Mouse (Mus musculus): ENCODE measurements around the gene Aaed1. TPM values are rescaled to one million over a fixed set of nuclear protein-coding genes. Genes with fewer than 3 reads are reported as not detected.
A peak's percentile ranks its signal among the peaks of the same experiment; 100 is the strongest.

Gene Aaed1
- total RNA-seq, 2 experiments from 2014 or later, result 16.8 to 19.2 TPM

DNA sequence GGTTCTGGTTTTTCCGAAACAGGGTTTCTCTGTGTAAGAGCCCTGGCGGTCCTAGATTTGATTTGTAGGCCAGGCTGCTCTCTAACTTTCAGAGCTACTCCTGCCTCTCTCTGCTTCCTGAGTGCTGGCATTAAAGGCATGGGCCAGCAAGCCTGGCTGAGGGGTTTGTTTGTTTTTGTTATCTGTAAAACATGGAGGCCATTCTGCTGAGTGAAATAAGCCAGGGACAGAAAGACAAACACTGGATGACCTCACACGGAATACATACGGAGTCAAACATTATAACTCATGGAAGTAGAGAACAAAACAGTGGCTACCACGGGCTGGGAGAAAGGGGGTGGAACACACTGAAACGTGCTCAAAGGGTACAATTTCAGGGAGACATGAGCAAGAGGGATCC, 1.9 kb downstream of the Aaed1 start:
- intact Hi-C loops (cut with DNase I), result loop anchor here (10.0 kb wide), 1 partner anchor 694 kb away; no protein-coding TSS in a partner anchor
- no peak for DNase-seq (ENCODE audit: low spot score in 2 of 2)

DNA sequence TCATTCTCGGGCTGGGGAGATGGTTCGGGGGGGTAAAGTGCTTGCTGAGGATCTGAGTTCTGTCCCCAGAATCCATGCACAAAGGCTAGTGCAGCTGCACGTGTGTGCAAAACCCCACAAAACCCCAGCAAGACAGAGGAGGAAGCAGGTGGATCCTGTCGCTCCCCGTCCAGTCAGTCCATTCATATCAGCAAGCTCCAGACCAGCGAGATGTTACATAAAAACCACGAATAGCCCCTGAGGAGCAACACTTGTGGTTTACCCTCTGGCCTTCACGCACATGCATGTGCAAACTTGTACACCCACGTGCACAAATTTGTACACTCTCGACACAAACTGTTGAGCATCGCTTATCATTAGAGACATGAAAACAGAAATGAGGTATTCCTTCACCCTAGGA, 2.7 kb downstream of the Aaed1 start:
- DNase-seq (ENCODE audit: low spot score in 2 of 2), result no peak
- intact Hi-C loops (cut with DNase I), result loop anchor here (5.0 to 10.0 kb wide), 3 partner anchors 148 to 695 kb away; partner anchors contain the start of gene Habp4

DNA sequence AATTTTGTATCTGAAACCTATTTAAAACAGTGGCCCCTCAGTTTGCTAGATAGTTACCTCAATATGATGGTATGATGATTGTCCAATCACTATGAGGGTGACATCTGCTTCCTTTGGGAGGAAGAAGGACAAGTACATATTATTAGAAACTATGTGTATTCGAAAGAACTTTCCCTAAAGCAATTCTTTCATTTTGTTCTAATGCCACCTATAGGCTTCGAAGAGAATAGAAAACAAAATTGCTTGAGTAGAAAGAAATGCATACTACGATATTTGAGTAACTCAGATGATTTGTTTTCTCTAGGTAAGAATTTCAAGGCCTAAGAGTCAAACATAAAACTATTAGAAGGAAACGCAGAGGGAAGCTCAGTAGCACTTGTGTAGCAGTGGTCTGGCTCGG, 3.5 kb downstream of the Aaed1 start:
- intact Hi-C loops (cut with DNase I), result loop anchor here (5.0 to 10.0 kb wide), 2 partner anchors 147 to 204 kb away; partner anchors contain the start of gene Habp4
- no peak for DNase-seq (ENCODE audit: low spot score in 2 of 2)

DNA sequence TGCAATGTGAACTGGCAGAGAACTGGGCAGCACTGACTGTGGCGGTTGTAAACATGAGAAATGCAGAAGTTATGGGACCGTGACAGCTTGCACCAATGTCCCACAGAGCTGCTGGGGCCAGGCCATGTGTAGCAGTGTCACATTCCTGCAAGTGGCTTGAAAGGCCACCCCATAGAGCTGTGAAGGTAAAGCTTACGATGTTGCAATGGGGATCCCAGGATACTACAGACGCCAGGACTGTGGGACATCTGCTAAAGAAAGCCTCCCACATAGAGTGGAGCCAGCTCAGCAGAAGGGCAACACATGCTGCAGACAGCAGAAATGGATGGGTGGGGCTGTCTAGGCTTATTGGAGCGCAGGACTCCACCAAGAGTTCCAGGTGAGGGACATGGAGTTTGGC, 5.0 kb downstream of the Aaed1 start:
- intact Hi-C loops (cut with DNase I), result loop anchor here (2.0 to 10.0 kb wide), 3 partner anchors 127 to 203 kb away; partner anchors contain the start of gene Habp4

DNA sequence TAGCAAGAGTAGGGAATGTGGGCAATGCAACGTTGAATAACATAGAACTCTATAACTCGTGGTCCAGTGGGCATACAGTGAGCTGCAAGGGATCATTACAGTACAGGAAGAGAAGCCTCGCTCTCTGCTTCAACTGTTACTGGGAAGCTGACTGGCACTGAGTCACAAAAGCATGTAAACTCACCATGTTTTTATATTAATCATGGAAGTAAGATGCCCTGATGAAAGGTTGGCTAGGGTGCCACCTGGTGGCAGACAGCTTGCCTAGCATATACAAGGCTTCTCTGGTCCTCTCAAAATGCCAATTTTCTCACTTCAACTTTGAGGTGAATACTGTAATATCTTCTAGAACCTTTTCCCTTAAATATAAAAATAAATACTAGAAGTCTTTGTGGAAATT, 6.4 kb downstream of the Aaed1 start:
- peak; percentile 28 to 45 for DNase-seq (ENCODE audit: low spot score in 2 of 2)
- intact Hi-C loops (cut with DNase I), result loop anchor here (1.0 to 10.0 kb wide), 4 partner anchors 58 to 201 kb away; partner anchors contain the start of gene Habp4

More for the DNA sequence above, 5.0 kb downstream of the Aaed1 start:
- DNase-seq (ENCODE audit: low spot score in 2 of 2), result no peak

DNA sequence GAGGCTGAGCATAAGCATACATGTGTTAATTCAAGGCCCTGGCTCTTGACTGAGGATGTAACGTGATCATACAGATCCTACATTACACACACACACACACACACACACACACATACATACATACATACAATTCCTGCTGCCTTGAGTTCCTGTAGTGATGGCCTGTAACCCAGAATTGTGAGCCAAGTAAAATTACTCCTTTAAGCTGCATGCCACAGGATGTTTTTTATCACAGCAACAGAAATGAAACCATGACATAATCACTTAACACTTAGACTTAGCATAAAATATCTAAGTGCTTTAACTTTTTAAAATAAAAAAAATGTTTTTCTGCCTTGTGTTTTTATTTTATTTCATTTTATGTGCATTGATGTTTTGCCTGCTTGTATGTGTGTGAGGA, 13.4 kb downstream of the Aaed1 start:
- DNase-seq (ENCODE audit: low spot score in 2 of 2), result no peak
- intact Hi-C loops (cut with DNase I), result no loop called here

DNA sequence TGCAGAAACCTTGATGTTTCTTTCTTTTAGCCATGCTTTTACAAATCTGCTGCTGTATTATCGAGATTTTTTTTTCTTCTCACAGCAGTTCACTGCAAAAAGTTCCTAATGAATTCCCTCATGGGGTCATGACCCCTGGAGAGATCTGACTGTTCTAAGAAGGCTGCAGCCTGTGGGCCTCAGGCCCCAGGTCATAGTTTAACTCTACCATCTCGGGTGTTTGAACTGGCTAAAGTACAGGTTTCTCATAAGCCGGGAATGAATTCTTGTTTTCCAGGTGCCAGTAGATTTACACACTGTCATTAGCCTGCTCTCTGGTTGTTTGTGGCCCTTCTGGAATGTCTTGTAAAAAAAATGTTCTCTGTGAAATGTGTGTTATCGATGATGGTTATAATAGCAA, 25.7 kb downstream of the Aaed1 start:
- no peak for DNase-seq (ENCODE audit: low spot score in 2 of 2)
- intact Hi-C loops (cut with DNase I), result no loop called here

DNA sequence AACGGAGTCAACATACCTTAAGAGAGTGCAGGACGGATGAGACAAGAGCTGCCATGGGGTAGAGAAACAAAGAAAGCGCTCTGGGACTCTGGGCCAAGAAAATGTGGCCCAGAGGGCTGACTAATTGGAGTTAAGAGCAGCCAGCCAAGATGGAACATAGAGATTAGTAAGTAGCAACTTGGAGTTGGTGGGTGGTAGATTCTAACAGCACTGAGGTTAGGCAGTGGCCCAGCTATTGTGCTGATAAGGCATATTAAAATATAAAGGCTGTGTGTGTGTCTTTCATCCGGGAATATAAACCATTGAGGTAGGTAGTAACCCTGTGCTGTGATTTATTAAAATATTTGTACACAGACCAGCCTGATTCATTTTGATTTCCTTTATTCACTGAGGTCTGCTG, 26.2 kb downstream of the Aaed1 start:
- no peak for DNase-seq (ENCODE audit: low spot score in 2 of 2)
- intact Hi-C loops (cut with DNase I), result no loop called here

DNA sequence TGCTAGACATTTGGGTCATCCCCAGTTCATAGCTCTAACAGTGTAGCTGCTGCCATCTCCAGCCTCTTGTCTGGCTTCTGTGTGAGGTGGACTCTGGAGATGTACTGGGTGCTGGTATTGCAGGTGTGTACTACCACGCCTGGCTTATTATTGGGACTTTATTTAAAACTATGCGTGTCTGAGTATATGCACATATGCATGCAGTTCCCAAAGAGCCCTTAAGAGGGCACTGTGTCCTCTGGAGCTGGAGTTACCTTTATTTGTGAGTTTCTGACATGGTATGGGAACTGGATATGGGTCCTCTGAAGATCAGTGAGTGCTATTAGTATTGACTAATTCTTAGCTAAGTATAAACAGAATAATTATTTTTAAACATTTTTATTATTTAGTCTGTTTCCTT, 27.8 kb downstream of the Aaed1 start:
- no peak for DNase-seq (ENCODE audit: low spot score in 2 of 2)
- intact Hi-C loops (cut with DNase I), result no loop called here

DNA sequence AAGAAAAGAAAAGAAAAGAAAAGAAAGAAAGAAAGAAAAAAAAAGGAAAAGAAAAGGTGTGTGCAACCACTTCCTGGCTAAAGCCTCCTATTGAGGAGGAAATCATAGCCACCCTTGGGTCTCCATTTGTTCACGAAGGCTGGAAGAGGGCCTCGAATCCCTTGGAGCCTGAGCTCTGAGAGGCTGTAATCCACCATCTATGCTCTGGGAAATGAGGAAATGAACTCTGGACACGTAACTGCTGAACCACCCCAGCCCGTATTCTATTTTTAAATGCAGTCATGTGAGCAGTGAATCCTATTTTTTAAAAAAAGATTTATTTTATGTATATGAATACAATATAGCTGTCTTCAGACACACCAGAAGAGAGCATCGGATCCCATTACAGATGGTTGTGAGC, 31.6 kb downstream of the Aaed1 start:
- no peak for DNase-seq (ENCODE audit: low spot score in 2 of 2)
- intact Hi-C loops (cut with DNase I), result no loop called here

DNA sequence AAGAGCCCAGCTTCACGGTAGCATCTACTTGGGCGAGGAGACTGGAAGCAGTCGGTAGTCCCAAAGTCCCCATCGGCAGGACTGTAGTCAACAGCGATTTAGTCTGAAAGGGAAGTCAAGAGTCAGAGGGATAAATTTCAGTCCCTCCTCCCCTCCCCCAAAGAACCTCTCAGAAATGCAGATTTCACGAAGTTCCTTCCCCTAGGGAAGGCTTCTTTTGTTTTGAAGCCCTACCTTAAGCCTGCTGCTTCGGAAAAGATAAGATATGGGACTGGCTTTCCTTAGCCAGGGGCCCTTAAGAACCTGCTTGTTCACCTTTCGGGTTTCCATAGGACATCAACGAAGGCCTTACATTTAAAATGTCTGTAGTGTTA, 36.8 kb downstream of the Aaed1 start:
- intact Hi-C loops (cut with DNase I), result no loop called here

DNA sequence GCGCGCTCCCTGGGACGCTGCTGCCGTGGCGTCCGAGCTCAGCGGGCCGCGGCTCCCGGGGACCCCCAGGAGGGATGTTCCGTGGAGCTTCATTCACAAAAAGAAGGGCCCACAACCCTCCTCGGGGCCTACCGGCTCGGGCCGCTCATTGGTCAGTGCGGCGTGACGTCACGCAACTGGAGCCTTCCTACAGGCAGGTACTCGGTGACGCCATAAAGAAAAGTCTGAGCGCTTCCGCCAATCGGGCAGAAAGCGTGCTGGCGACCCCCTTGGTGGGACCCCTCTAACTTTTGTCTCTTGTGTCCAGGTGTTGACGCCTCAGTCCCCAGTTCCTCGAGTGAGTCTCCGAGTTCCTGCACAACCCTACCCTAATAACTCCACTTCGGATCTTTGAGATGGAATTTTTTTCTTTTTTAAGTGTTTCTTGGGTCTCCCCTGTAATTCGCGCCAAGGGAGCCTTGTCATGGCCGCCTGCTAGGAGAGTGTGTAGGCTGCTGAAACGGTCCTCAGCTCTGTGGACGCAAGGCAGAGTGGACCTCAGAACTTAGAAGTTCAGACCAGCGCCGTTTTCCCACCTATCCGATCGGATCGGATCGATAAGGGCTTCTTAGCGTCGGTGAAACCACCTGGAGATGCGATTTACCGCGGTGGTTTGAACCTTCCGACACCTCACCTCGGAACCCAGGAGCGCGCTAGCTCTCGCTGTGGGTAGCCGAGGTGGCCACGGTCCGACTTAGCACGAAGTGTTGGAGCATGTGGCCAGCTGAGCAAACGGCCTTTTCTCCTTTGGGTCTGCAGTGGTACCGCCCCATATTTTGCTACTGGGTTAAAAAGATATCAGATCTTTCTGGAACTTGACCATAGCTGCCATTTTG, 37.4 kb downstream of the Aaed1 start, which contains the start of gene Cdc14b:
TSS of gene Cdc14b (minus strand) at position 412 of the 875 bp plus-strand sequence.
- intact Hi-C loops (cut with DNase I), result no loop called here
- peak; percentile 65 to 78 for DNase-seq (ENCODE audit: low spot score in 2 of 2)

More for the DNA sequence above, 36.8 kb downstream of the Aaed1 start:
- no peak for DNase-seq (ENCODE audit: low spot score in 2 of 2)

DNA sequence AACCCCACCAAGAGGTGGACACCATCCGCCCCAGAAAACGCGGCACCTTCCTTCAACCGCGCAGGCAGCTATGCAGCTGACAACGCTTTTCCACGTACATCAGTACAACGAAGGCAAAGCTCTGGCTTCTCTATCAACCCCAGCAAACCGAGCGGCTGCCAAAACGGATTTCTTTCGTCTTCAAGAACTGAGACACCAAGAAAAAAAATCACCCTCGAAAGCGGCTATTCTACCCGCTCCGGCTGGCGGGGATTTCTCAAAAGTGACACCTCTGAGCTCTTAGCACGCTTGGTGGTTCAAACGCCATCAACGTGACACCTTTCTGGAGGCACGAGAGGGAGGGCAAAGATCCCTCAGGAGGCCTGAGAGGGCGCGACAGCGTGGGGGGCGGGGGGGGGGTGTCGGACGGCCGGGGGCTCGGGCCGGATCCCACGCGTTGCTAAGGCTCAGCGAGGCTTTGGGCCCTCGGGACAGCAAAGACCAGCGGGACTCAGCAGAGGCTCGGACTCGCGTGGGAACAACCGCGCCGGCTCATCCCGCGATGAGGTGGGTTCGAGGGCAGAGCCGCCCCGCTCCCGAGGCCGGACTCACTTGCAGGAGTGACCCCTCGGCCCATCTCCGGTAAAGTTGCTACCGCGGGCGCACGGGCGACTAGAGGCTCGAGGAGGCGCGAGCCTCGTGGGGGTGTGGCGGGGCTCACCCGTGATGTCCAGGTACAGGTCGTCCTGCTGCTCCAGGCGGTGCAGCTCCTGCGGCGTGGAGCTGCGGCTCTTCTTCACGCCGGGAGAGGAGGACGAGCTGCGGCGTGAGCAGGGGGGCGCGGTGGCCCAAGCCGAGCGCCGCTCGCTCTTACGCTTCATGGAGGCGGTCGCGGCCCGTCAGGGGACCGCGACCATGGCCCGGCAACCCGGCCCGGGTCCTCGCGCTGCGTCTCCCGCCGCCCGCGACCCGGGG, 38.3 kb downstream of the Aaed1 start:
- intact Hi-C loops (cut with DNase I), result no loop called here
- peak; percentile 28 to 56 for DNase-seq (ENCODE audit: low spot score in 2 of 2)

DNA sequence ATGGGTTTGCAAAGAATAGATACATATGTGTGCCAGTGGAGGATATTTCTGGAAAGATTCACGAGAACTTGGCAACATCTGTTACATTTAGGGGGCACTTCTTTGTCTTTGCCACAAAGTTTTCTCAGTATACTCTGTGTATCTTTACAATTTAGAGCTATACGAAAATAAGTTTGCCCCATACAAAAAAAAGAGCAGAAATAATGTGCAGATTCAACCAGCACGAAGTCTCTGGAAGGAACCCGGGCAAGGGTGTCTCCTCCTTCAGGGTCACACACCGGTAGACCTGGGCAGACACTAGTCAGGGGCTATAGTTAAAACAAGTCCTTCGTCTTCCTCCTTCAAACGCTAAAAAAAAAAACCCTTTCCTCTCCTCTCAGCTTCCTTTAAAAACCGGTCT, 39.2 kb downstream of the Aaed1 start:
- DNase-seq (ENCODE audit: low spot score in 2 of 2), result no peak
- intact Hi-C loops (cut with DNase I), result no loop called here

DNA sequence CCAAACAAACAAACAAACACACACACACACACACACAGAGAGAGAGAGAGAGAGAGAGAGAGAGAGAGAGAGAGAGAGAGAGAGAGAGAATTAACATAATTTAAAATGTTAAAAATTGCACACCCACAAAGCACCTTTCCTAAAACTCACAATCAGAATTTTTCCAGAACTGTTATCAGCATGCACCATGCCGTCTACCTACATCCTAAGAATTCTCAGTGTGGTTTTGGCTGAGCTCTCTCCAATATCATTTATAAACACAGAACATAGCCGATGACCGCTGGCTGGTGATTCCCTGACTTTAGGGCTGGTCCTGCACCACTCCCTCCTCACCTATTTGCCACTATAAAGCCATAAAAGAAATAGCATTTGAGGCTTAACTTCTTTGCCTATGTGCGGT, 44.1 kb downstream of the Aaed1 start:
- no peak for DNase-seq (ENCODE audit: low spot score in 2 of 2)
- intact Hi-C loops (cut with DNase I), result no loop called here

DNA sequence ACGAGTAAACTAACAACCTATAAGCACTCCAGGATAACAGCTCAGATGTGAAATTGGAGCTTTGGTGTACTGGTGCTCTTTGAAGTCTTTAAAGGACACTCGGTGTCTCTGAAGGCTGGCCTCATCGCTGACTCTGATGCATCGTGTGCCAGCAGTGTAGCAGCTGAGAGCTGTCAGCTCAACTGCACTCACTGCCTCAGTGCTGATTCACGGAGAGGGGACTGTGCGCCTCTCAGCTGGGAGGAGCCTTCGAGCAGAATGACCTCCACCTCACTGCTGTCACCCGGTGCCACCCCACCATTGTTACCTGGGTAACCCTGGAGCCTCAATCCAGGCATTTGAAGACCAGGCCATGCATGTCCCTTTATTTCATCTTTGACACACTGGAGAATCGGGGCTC, 45.4 kb downstream of the Aaed1 start:
- no peak for DNase-seq (ENCODE audit: low spot score in 2 of 2)
- intact Hi-C loops (cut with DNase I), result no loop called here

DNA sequence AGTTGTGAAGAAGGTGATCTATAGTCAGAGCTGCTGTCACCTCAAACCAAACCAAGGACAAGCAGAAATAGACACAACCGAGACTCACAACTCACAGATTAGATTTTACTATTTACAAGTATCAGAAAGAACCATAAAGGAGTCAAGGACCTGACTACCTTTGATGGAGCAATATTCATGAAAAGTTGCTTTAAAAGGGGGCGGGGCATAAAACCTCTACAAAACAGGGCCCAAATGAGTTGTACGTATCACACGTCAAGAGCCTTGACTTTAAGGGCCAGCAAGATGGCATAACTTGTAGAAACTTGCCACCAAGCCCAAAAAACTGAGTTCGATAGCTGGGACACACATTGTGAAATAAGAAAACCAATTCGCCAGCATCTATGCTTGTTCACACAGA, 47.9 kb downstream of the Aaed1 start:
- intact Hi-C loops (cut with DNase I), result no loop called here
- no peak for DNase-seq (ENCODE audit: low spot score in 2 of 2)

DNA sequence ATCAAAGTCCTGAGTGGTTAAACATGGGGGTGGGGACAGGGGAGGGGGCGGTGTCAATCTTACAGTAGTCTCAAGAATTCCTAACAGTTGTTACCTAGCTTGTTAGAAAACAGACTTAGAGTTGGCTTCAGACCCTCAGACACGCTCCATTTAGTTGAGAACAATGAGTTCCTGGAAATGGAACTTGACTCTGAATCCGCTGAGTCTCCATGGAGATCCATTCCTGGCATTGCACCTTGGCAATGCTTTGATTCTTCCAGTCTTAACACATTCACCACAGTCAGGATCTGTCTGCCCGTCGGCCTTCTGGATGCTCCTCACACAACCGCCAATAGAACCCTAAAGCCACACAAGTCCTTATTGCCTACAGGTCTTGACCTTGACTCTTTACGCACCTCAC, 52.6 kb downstream of the Aaed1 start:
- peak in 1 of 2 experiments; percentile 32 for DNase-seq (ENCODE audit: low spot score in 2 of 2)

DNA sequence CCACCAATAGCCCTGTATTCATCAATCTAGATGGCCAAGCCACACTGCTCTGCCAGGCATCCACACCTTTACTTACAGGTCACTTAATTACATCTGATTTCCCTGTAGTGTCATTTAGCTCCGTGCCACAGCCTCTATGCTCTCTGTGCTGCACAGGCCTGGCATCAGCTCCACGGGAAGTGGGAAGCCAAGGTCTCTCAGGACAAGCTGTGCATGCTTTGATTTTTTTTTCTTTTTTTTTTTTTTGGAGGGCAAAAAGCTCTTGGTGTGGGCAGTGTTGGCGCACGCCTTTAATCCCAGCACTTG, 54.0 kb downstream of the Aaed1 start:
- intact Hi-C loops (cut with DNase I), result no loop called here
- DNase-seq (ENCODE audit: low spot score in 2 of 2), result no peak

More for the DNA sequence above, 52.6 kb downstream of the Aaed1 start:
- intact Hi-C loops (cut with DNase I), result no loop called here

DNA sequence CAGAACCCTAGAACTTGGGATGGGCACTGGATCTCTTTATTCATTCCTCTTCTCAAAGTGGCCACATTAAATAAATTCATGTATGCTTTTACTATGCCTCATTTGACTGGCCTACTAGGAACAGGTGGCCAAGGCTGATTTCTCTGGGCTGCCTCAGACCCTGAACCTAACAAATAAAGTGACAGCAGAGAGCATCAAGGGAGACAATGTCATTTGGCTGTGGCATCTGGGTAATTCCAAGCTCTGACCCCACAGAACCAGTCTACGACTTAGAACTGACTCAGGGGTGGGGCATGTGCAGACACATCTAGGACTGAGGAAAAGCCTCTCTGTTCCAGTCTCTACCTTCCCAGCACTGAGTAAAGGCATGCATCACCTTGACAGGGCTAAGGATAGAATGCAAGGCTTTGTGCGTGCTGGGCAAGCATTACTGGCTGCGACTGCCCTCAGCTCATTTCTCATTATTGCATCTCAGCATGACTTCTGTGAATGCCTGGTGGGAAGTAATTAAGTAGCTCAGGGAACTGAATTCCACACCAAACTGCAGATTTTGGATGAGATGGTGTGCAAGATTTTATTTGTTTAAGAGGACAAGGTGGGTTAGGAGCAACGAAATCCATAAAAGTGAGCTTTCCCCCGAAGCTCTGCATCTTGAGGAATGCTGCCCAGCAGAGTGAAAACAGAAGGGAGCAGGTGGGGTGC, 54.5 kb downstream of the Aaed1 start:
- no peak for DNase-seq (ENCODE audit: low spot score in 2 of 2)
- intact Hi-C loops (cut with DNase I), result no loop called here
